Mouse (Mus musculus) MEL (cell line): ENCODE data around the gene Ffar1.

Experiments used
- CTCF ChIP-seq, 3 experiments: IDR thresholded peaks in 2 of 3; conservative IDR thresholded peaks in 1 of 3; 2 replicates each; pipeline ENCODE4 v1.5.1; 2011 to 2012; ENCODE audit warnings: low read length in 3 of 3, low read depth in 2 of 3, mild to moderate bottlenecking in 2 of 3, improper control_type of control experiment in 1 of 3, inconsistent platforms in 1 of 3, mixed read lengths in 1 of 3, moderate library complexity in 1 of 3; ENCODE audit not compliant: control insufficient read depth in 1 of 3, insufficient read depth in 1 of 3, poor library complexity in 1 of 3, severe bottlenecking in 1 of 3
- MEF2A ChIP-seq: IDR thresholded peaks from 2 replicates; pipeline ENCODE4 v1.6.1; 2014; ENCODE audit warnings: low read depth, mild to moderate bottlenecking, inconsistent platforms, low read length, improper control_type of control experiment; ENCODE audit not compliant: poor library complexity, insufficient replicate concordance, severe bottlenecking; ENCODE audit errors: extremely low read depth
- POLR2AphosphoS2 ChIP-seq: IDR thresholded peaks from 2 replicates; pipeline ENCODE4 v1.6.1; 2011; ENCODE audit warnings: low read length, improper control_type of control experiment

DNA sequence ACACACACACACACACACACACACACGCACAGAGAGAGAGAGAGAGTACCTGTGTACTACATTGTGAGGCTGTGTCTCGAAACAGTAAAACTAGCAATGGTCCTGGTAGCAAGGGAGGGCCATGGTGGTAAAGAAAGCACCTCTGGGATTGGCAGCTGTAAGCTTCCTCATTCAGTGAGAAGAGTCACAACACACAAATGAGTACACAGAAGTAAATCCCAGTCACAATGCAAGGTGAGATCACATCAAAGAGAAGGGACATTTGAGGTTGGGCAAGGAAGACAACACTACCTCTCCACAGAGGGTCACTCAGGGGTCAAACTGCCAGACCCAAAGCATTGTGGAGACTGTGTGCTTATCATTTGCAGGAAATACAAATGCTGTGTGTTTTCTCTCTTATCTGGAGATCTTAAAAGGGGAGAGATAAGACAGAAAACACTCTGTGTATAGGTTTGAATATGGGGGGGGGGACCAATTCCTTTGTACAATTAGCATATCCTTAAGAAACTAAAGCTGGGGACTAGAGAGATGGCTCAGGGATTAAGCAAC, 14.8 kb downstream of the Ffar1 start:
- TF ChIP-seq CTCF (IDR thresholded peaks at IDR 0.05 in 2 of 3, conservative IDR thresholded peaks at IDR 0.05 in 1 of 3; ENCODE audit: control insufficient read depth in 1 of 3, insufficient read depth in 1 of 3, low read depth in 2 of 3, low read length in 3 of 3, poor library complexity in 1 of 3, severe bottlenecking in 1 of 3), result no peak
- TF ChIP-seq POLR2AphosphoS2, result no peak
- no peak for TF ChIP-seq MEF2A
